Mouse (Mus musculus) lung, embryonic 15.5 days (tissue): ENCODE data around the gene Csnk1g2. TPM values are rescaled to one million over a fixed set of nuclear protein-coding genes. Genes with fewer than 3 reads are reported as not detected.
A peak's percentile ranks its signal among the peaks of the same experiment; 100 is the strongest.

Source experiments
- ATAC-seq: fragments of 200-750 bp; cut with Nextera tagmentation; 2 replicates; pipeline ENCODE4 v1.8.0; 2017; ENCODE audit warnings: moderate number of reproducible peaks, borderline replicate concordance; ENCODE audit not compliant: low FRiP score, low TSS enrichment; ENCODE audit errors: extremely low read depth
- H3K27ac ChIP-seq: fragments of 300-500 bp; sonication (generic); 2 replicates; pipeline ENCODE4 v1.5.1; 2015; ENCODE audit warnings: moderate library complexity, mild to moderate bottlenecking, inconsistent platforms
- H3K27me3 ChIP-seq: fragments of 300-500 bp; sonication (generic); 2 replicates; pipeline ENCODE4 v1.6.1; 2015; ENCODE audit warnings: inconsistent platforms
- H3K36me3 ChIP-seq: fragments of 300-500 bp; sonication (generic); 2 replicates; pipeline ENCODE4 v1.6.1; 2015; ENCODE audit warnings: inconsistent platforms
- H3K4me1 ChIP-seq: fragments of 300-500 bp; sonication (generic); 2 replicates; pipeline ENCODE4 v1.6.1; 2015; ENCODE audit warnings: inconsistent platforms
- H3K4me2 ChIP-seq: fragments of 300-500 bp; sonication (generic); 2 replicates; pipeline ENCODE4 v1.6.1; 2015; ENCODE audit warnings: inconsistent platforms, mild to moderate bottlenecking, moderate library complexity
- H3K4me3 ChIP-seq: fragments of 300-500 bp; sonication (generic); 2 replicates; pipeline ENCODE4 v1.5.1; 2015; ENCODE audit warnings: mild to moderate bottlenecking, inconsistent platforms
- H3K9ac ChIP-seq: fragments of 300-500 bp; sonication (generic); 2 replicates; pipeline ENCODE4 v1.6.1; 2015; ENCODE audit warnings: inconsistent platforms
- H3K9me3 ChIP-seq: fragments of 300-500 bp; sonication (generic); 2 replicates; pipeline ENCODE4 v1.6.1; 2016; ENCODE audit warnings: inconsistent platforms
- WGBS: fragments of 180-500 bp; shearing (Covaris S2); methylation state at CpG from one replicate; pipeline ENCODE4 v1.1.7; 2015; 5-methylcytosine and 5-hydroxymethylcytosine counted together
- polyA plus RNA-seq: library from polyadenylated mRNA; unstranded; fragments of >200 nt; fragmentation: Nextera tagmentation; extraction: Ambion mirVana; gene quantifications from 2 replicates; pipeline ENCODE4 v1.2.1, GENCODE M21; 2015

Csnk1g2 gene
- polyA plus RNA-seq, result 142 and 152 TPM in 2 replicates

- peak within 1 kb of the TSS; percentile 90 for H3K9ac ChIP-seq
- no peaks in the 10 kb centered on the region for H3K9me3 ChIP-seq
- peak within 1 kb of the TSS; percentile 97 for H3K27ac ChIP-seq
- peak within 1 kb of the TSS; percentile 76 for H3K4me2 ChIP-seq
- under 1% methylated on average over 76 of the region's 85 CpGs for WGBS
- H3K36me3 ChIP-seq, result no peaks in the 10 kb centered on the region
- H3K27me3 ChIP-seq, result no peaks in the 10 kb centered on the region
- ATAC-seq, result peak; percentile 13
- peaks cover 29% of the 10 kb centered on the region for H3K4me1 ChIP-seq
- H3K4me3 ChIP-seq, result peak within 1 kb of the TSS; percentile 88
Observed at GRCm38 (mm10) chr10:80622661-80623456, at the start of gene Csnk1g2. TSS of gene Csnk1g2 (plus strand) at chr10:80622838.

- no peak overlapping the region for H3K4me2 ChIP-seq
- H3K27me3 ChIP-seq, result no peaks in the 10 kb centered on the region
- H3K4me3 ChIP-seq, result no peak overlapping the region
- H3K27ac ChIP-seq, result no peak overlapping the region
- peaks cover 73% of the 10 kb centered on the region for H3K4me1 ChIP-seq
- no peak for ATAC-seq
- no peaks in the 10 kb centered on the region for H3K36me3 ChIP-seq
- WGBS, result 48% methylated on average over 9 of the region's 9 CpGs
- H3K9me3 ChIP-seq, result no peaks in the 10 kb centered on the region
- no peak overlapping the region for H3K9ac ChIP-seq
Observed at GRCm38 (mm10) chr10:80573944-80574343, 48.7 kb upstream of the Csnk1g2 start.

GRCm38 (mm10) chr10:80574896-80575295 is 47.7 kb upstream of the Csnk1g2 start:
- Histone ChIP-seq H3K36me3 (no peaks in the 10 kb centered on the region), H3K4me1 (peaks cover 71% of the 10 kb centered on the region), H3K9ac (peak overlapping the region; percentile 75; the same call in 1 of the 2 replicates), H3K27ac (no peak overlapping the region), H3K9me3 (no peaks in the 10 kb centered on the region), H3K4me2 (peak overlapping the region; percentile 97), H3K4me3 (no peak overlapping the region), H3K27me3 (no peaks in the 10 kb centered on the region)
- ATAC-seq, result no peak
- 73% methylated on average over 3 of the region's 3 CpGs for WGBS

GRCm38 (mm10) chr10:80575925-80576324 is 46.7 kb upstream of the Csnk1g2 start:
- 8% methylated on average over 17 of the region's 17 CpGs for WGBS
- peak overlapping the region; percentile 88 for H3K4me3 ChIP-seq
- peak overlapping the region; percentile 75 for H3K9ac ChIP-seq
- no peaks in the 10 kb centered on the region for H3K27me3 ChIP-seq
- peak overlapping the region; percentile 93; the same call in 1 of the 2 replicates for H3K27ac ChIP-seq
- peak overlapping the region; percentile 97 for H3K4me2 ChIP-seq
- H3K36me3 ChIP-seq, result no peaks in the 10 kb centered on the region
- H3K4me1 ChIP-seq, result peaks cover 63% of the 10 kb centered on the region
- H3K9me3 ChIP-seq, result no peaks in the 10 kb centered on the region
- ATAC-seq, result no peak

- Histone ChIP-seq H3K9ac (peak overlapping the region; percentile 75), H3K4me1 (peaks cover 57% of the 10 kb centered on the region), H3K27ac (peak overlapping the region; percentile 93), H3K36me3 (no peaks in the 10 kb centered on the region), H3K4me2 (peak overlapping the region; percentile 97), H3K4me3 (peak overlapping the region; percentile 88), H3K9me3 (no peaks in the 10 kb centered on the region), H3K27me3 (no peaks in the 10 kb centered on the region)
- peak; percentile 2 for ATAC-seq
- WGBS, result under 1% methylated on average over 84 of the region's 96 CpGs
Observed at GRCm38 (mm10) chr10:80576351-80577194, 46.1 kb upstream of the Csnk1g2 start.

- Histone ChIP-seq H3K9me3 (no peaks in the 10 kb centered on the region), H3K27ac (peak within 1 kb of the TSS; percentile 93), H3K27me3 (no peaks in the 10 kb centered on the region), H3K4me2 (peak within 1 kb of the TSS; percentile 97), H3K9ac (peak within 1 kb of the TSS; percentile 75), H3K4me1 (peaks cover 48% of the 10 kb centered on the region), H3K36me3 (peaks cover 7% of the 10 kb centered on the region; the same call in 1 of the 2 replicates), H3K4me3 (peak within 1 kb of the TSS; percentile 88)
- ATAC-seq, result peak; percentile 88
- under 1% methylated on average over 77 of the region's 97 CpGs for WGBS
Observed at GRCm38 (mm10) chr10:80577195-80578130, 45.2 kb upstream of the Csnk1g2 start, which contains the start of gene Klf16. TSS of gene Klf16 (minus strand) at chr10:80577321.

- WGBS, result under 1% methylated on average over 29 of the region's 29 CpGs
- ATAC-seq, result peak; percentile 36
- Histone ChIP-seq H3K27ac (peak overlapping the region; percentile 93), H3K4me2 (peak overlapping the region; percentile 97), H3K9me3 (no peaks in the 10 kb centered on the region), H3K4me3 (peak overlapping the region; percentile 88), H3K27me3 (no peaks in the 10 kb centered on the region), H3K9ac (peak overlapping the region; percentile 38), H3K4me1 (peaks cover 41% of the 10 kb centered on the region), H3K36me3 (peaks cover 12% of the 10 kb centered on the region)
Observed at GRCm38 (mm10) chr10:80578131-80578750, 44.4 kb upstream of the Csnk1g2 start.

GRCm38 (mm10) chr10:80578911-80579310 is 43.7 kb upstream of the Csnk1g2 start:
- Histone ChIP-seq H3K4me3 (peak overlapping the region; percentile 88), H3K4me1 (peaks cover 36% of the 10 kb centered on the region), H3K27me3 (no peaks in the 10 kb centered on the region), H3K9me3 (no peaks in the 10 kb centered on the region), H3K36me3 (peaks cover 19% of the 10 kb centered on the region), H3K9ac (peak overlapping the region; percentile 13; the same call in 1 of the 2 replicates), H3K27ac (peak overlapping the region; percentile 93), H3K4me2 (peak overlapping the region; percentile 97)
- WGBS, result 12% methylated on average over 8 of the region's 8 CpGs
- no peak for ATAC-seq

- no peak overlapping the region for H3K4me3 ChIP-seq
- no peak overlapping the region for H3K27ac ChIP-seq
- no peaks in the 10 kb centered on the region for H3K9me3 ChIP-seq
- no peaks in the 10 kb centered on the region for H3K27me3 ChIP-seq
- H3K4me2 ChIP-seq, result no peak overlapping the region
- no peak for ATAC-seq
- no peak overlapping the region for H3K9ac ChIP-seq
- 82% methylated on average over 5 of the region's 5 CpGs for WGBS
- H3K36me3 ChIP-seq, result peaks cover 32% of the 10 kb centered on the region
- peaks cover 20% of the 10 kb centered on the region for H3K4me1 ChIP-seq
Observed at GRCm38 (mm10) chr10:80583047-80583446, 39.6 kb upstream of the Csnk1g2 start.

GRCm38 (mm10) chr10:80584045-80584488 is 38.6 kb upstream of the Csnk1g2 start:
- Histone ChIP-seq H3K4me1 (peaks cover 19% of the 10 kb centered on the region), H3K9me3 (no peaks in the 10 kb centered on the region), H3K9ac (no peak overlapping the region), H3K36me3 (peaks cover 32% of the 10 kb centered on the region), H3K27me3 (no peaks in the 10 kb centered on the region), H3K27ac (no peak overlapping the region), H3K4me2 (no peak overlapping the region), H3K4me3 (no peak overlapping the region)
- WGBS, result 57% methylated on average over 12 of the region's 12 CpGs
- no peak for ATAC-seq
